Mouse (Mus musculus) lung, embryonic 15.5 days (tissue): ENCODE measurements around the gene Kdf1. TPM values are rescaled to one million over a fixed set of nuclear protein-coding genes. Genes with fewer than 3 reads are reported as not detected.
"Not testable (repeated sequence)": the region's sequence is repeated elsewhere in the genome, so short reads cannot be mapped to it uniquely, and the experiment has no call there.

Experiments used
- ATAC-seq: fragments of 200-750 bp; cut with Nextera tagmentation; 2 replicates; pipeline ENCODE4 v1.8.0; 2017; ENCODE audit warnings: moderate number of reproducible peaks, borderline replicate concordance; ENCODE audit not compliant: low FRiP score, low TSS enrichment; ENCODE audit errors: extremely low read depth
- H3K27ac ChIP-seq: fragments of 300-500 bp; sonication (generic); 2 replicates; pipeline ENCODE4 v1.5.1; 2015; ENCODE audit warnings: moderate library complexity, mild to moderate bottlenecking, inconsistent platforms
- H3K27me3 ChIP-seq: fragments of 300-500 bp; sonication (generic); 2 replicates; pipeline ENCODE4 v1.6.1; 2015; ENCODE audit warnings: inconsistent platforms
- H3K36me3 ChIP-seq: fragments of 300-500 bp; sonication (generic); 2 replicates; pipeline ENCODE4 v1.6.1; 2015; ENCODE audit warnings: inconsistent platforms
- H3K4me1 ChIP-seq: fragments of 300-500 bp; sonication (generic); 2 replicates; pipeline ENCODE4 v1.6.1; 2015; ENCODE audit warnings: inconsistent platforms
- H3K4me2 ChIP-seq: fragments of 300-500 bp; sonication (generic); 2 replicates; pipeline ENCODE4 v1.6.1; 2015; ENCODE audit warnings: inconsistent platforms, mild to moderate bottlenecking, moderate library complexity
- H3K4me3 ChIP-seq: fragments of 300-500 bp; sonication (generic); 2 replicates; pipeline ENCODE4 v1.5.1; 2015; ENCODE audit warnings: mild to moderate bottlenecking, inconsistent platforms
- H3K9ac ChIP-seq: fragments of 300-500 bp; sonication (generic); 2 replicates; pipeline ENCODE4 v1.6.1; 2015; ENCODE audit warnings: inconsistent platforms
- H3K9me3 ChIP-seq: fragments of 300-500 bp; sonication (generic); 2 replicates; pipeline ENCODE4 v1.6.1; 2016; ENCODE audit warnings: inconsistent platforms
- WGBS: fragments of 180-500 bp; shearing (Covaris S2); methylation state at CpG from one replicate; pipeline ENCODE4 v1.1.7; 2015; 5-methylcytosine and 5-hydroxymethylcytosine counted together
- polyA plus RNA-seq: library from polyadenylated mRNA; unstranded; fragments of >200 nt; fragmentation: Nextera tagmentation; extraction: Ambion mirVana; gene quantifications from 2 replicates; pipeline ENCODE4 v1.2.1, GENCODE M21; 2015

Gene Kdf1
- polyA plus RNA-seq, 1 experiment from 2014 or later, result 29.7 TPM

DNA sequence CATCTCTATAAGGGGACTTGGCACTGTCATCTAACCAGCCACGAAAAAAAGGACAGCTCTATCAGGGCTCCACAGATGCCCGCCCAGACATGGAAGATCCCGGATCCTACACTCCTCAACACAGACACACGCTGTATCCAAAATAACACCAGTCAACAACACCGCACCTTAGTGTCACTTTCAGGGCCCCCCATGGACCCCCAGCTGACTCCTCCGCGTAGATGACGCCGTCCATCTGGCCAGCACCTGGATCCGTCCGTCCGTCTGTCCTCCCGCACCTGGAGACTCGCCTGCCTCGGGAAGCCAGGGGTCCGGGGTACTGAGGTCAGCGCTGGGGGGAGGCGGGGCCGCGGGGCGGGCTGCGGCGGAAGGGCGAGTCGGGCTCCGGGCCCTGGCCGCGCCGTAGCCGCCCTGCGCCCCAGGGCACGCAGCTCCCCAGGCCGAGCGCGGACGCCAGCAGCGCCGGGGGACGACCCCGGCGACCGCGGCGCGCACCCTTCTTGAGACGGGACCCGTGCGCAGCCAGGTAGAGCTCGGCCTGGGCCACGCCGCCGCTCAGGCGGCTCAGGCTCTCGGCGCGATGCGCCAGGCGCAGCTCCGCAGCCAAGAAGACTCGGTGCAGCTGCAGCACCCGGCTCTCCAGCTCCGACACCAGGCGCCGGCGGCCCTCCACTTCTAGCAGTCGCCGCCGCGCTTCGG is 21.2 kb upstream of the Kdf1 start:
- Histone ChIP-seq H3K9ac (peak overlapping the region; percentile 40), H3K9me3 (no peaks in the 10 kb centered on the region), H3K4me3 (peak overlapping the region; percentile 53), H3K27ac (no peak overlapping the region), H3K36me3 (no peaks in the 10 kb centered on the region), H3K4me1 (peaks cover 18% of the 10 kb centered on the region), H3K4me2 (peak overlapping the region; percentile 99), H3K27me3 (peaks cover 76% of the 10 kb centered on the region)
- ATAC-seq, result peak; percentile 13
- under 1% methylated on average over 66 of the region's 70 CpGs for WGBS

DNA sequence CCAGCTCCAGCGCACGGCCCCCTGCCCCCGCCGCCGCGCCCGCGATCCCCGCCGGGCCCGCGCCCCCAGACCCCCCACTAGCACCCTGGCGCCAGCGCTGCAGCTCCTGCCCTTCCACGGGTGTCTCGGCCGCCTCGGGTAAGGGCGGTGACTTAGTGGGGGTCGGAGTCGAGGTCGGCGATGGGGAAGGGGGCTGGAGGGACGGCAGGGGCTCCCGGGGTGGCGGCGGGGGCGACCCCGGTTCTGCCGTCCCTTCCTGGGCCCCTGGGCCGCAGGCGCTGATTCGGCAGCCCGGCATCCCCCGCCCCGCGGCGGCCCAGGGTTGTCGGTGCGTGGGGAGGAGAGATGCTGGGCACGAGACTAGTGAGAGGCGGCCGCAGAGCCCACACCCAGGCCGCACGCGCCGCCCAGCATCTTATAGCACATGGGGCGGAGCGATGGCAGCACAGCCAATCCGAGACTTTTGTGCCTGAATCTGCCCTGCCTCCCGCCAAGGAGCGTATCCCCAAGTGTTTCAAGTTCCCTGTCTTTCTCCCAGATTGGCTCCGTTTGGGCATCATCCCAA is 20.5 kb upstream of the Kdf1 start, which contains the start of gene Trnp1:
Gene Trnp1, minus strand, starts transcription at position 391 of the 565 bp plus-strand sequence.
- Histone ChIP-seq H3K27me3 (peaks cover 81% of the 10 kb centered on the region), H3K36me3 (no peaks in the 10 kb centered on the region), H3K9me3 (no peaks in the 10 kb centered on the region), H3K4me2 (peak within 1 kb of the TSS; percentile 99), H3K4me3 (peak within 1 kb of the TSS; percentile 53), H3K9ac (peak within 1 kb of the TSS; percentile 40), H3K27ac (no peak within 1 kb of the TSS), H3K4me1 (peaks cover 18% of the 10 kb centered on the region)
- WGBS, result under 1% methylated on average over 49 of the region's 53 CpGs
- ATAC-seq, result peak; percentile 79; the same call in 1 of the 2 replicates

DNA sequence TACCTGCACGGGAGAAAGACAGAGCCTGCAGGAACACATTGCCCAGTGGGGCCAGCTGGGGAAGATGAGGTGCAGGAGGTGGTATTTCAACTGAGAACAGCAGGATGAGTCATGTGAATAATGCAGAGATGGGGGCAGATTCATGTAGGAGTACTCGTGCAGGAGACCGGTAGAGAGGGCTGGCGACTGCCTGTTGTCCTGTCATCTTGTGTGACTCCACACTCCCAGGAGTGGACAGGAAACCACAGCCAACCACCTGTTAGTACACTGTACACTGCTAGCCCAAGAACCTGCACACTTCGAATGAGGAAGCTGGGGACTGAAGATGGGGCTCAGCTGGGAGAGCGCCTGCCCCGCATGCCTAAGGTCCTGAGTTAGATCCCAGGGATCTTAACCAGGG is 17.2 kb upstream of the Kdf1 start:
- Histone ChIP-seq H3K4me3 (no peak overlapping the region), H3K9me3 (no peaks in the 10 kb centered on the region), H3K9ac (no peak overlapping the region), H3K4me1 (peaks cover 18% of the 10 kb centered on the region), H3K4me2 (no peak overlapping the region), H3K36me3 (no peaks in the 10 kb centered on the region), H3K27ac (no peak overlapping the region), H3K27me3 (peaks cover 87% of the 10 kb centered on the region)
- no peak for ATAC-seq
- 48% methylated on average over 7 of the region's 7 CpGs for WGBS

DNA sequence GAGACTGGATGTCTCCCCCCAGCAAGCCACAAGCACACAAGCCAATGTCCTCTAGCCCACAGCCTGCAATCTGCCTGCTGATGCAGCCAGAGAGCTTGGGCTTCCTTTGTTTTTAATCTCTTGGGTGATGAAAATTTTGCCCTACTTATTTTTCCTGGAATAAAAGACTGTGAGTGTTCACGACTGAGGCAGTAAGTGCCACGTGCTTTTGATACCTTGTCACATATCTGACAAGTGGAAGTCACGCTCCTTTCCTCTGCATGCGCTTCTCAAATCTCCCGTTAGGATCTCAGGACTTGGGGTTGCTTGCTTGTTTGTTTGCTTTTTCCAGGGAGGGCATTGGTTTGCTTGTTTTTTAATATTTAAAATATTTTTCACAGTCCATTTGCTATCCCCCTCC is 14.5 kb upstream of the Kdf1 start:
- H3K4me2 ChIP-seq, result no peak overlapping the region
- ATAC-seq, result no peak
- no peak overlapping the region for H3K27ac ChIP-seq
- H3K36me3 ChIP-seq, result no peaks in the 10 kb centered on the region
- H3K4me1 ChIP-seq, result 0 out of 2 replicates have a peak, but pooled peaks cover 1% of the 10 kb centered on the region
- peaks cover 70% of the 10 kb centered on the region for H3K27me3 ChIP-seq
- no peaks in the 10 kb centered on the region for H3K9me3 ChIP-seq
- H3K4me3 ChIP-seq, result no peak overlapping the region
- WGBS, result 35% methylated on average over 5 of the region's 5 CpGs
- H3K9ac ChIP-seq, result no peak overlapping the region

DNA sequence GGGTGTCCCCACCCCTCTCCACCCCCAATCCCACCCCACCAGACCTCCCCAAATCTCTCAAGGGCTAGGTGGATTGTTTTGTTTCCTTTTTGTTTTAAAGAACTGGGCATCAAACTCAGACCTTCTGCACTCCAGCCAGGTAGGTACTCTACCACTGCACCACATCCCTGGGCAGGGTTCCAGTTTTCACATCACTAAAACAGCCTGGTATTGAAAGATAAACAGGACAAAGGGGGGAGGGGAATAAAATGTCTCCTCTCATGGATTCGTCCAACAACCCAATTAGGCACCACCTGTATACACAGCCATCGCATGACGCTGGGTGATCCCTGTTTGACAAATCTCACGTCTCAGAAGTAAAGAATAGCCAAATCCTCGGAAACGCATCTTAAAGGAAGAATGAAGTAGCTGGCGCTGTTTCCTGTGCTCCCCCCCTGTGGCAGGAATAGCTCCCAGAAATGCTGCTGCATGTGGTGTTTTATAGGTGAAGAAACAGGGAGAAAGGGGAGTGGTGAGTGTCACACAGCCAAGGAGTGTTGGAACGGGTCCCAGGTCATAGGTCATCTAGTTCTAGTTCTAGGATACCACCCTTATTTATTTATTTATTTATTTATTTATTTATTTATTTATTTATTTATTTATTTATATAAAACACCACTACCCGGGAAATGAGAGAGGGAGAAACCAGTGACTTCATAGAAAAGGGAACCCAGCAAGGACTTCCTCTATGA is 13.8 kb upstream of the Kdf1 start:
- peaks cover 64% of the 10 kb centered on the region for H3K27me3 ChIP-seq
- no peak overlapping the region for H3K27ac ChIP-seq
- ATAC-seq, result no peak
- H3K36me3 ChIP-seq, result no peaks in the 10 kb centered on the region
- H3K4me1 ChIP-seq, result no peaks in the 10 kb centered on the region
- H3K4me2 ChIP-seq, result no peak overlapping the region
- H3K4me3 ChIP-seq, result no peak overlapping the region
- H3K9me3 ChIP-seq, result no peaks in the 10 kb centered on the region
- no peak overlapping the region for H3K9ac ChIP-seq
- 56% methylated on average over 9 of the region's 9 CpGs for WGBS

DNA sequence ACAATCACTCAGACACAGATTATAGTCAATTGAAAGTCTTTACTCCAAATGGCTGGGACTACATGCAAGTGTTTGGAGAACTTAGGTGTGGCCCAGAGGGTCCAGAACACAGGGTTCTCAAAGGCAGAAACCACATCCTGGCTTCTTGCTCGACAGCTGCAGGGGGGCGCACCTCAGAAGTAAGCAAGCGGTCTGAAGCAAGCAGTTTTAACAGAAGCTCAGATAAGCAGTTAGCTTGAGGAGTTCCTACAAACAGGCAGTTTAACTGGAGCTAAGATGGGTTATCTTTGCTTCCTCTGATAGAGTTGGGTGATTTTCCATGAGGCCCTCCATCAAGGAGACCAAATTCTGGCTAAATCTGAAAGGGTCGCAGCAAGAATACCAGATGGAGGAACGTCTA is 12.2 kb upstream of the Kdf1 start:
- Histone ChIP-seq H3K9me3 (no peaks in the 10 kb centered on the region), H3K27me3 (peaks cover 48% of the 10 kb centered on the region), H3K27ac (no peak overlapping the region), H3K9ac (no peak overlapping the region), H3K4me2 (no peak overlapping the region), H3K36me3 (no peaks in the 10 kb centered on the region), H3K4me3 (no peak overlapping the region), H3K4me1 (no peaks in the 10 kb centered on the region)
- ATAC-seq, result no peak
- WGBS, result 59% methylated on average over 5 of the region's 5 CpGs

DNA sequence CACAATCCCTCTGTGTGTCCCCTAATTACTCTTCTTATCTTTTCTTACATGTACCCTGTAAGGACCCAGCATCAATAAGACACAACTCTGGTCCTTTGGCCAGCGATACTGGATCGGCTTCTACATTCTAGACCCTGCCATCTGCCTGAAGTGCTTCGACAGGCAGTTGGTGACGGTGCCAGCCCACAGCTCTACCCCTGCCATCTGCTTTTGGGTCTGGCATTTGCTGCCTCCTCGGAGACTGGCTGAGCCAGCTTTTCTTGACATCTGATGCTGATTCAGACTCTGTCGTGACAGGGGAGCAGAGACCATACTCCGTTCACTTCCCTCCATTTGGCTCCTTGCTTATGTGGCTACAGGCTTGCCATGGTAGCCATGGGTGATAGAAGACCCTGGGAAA is 9.8 kb upstream of the Kdf1 start:
- no peak for ATAC-seq
- Histone ChIP-seq H3K9me3 (no peaks in the 10 kb centered on the region), H3K9ac (no peak overlapping the region), H3K4me1 (no peaks in the 10 kb centered on the region), H3K27me3 (peaks cover 30% of the 10 kb centered on the region), H3K4me2 (no peak overlapping the region), H3K27ac (no peak overlapping the region), H3K36me3 (no peaks in the 10 kb centered on the region), H3K4me3 (no peak overlapping the region)
- 75% methylated on average over 7 of the region's 7 CpGs for WGBS

DNA sequence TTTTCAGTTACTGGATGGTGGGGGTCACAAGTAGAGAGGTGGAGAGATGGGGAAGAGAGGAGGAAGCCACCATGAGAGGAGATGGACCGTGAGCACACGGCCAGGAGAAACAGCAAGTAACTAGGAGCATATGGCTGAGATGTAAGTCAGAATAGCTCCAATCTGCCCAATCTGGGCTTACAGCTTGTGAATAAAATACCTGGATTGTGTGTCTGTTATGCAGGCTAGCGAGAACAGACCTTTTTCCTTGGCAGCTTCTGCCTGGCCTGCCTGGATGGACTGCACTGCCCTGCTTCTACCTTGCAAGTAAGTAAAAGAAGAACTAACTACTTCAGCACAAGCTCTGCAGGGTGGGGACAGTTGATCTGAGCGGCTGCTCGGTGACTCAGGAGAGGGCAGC is 7.7 kb upstream of the Kdf1 start:
- 75% methylated on average over 5 of the region's 5 CpGs for WGBS
- H3K27me3 ChIP-seq, result peaks cover 16% of the 10 kb centered on the region
- H3K4me2 ChIP-seq, result no peak overlapping the region
- no peak overlapping the region for H3K27ac ChIP-seq
- no peaks in the 10 kb centered on the region for H3K9me3 ChIP-seq
- no peaks in the 10 kb centered on the region for H3K36me3 ChIP-seq
- no peak overlapping the region for H3K9ac ChIP-seq
- H3K4me1 ChIP-seq, result no peaks in the 10 kb centered on the region
- no peak for ATAC-seq
- no peak overlapping the region for H3K4me3 ChIP-seq

DNA sequence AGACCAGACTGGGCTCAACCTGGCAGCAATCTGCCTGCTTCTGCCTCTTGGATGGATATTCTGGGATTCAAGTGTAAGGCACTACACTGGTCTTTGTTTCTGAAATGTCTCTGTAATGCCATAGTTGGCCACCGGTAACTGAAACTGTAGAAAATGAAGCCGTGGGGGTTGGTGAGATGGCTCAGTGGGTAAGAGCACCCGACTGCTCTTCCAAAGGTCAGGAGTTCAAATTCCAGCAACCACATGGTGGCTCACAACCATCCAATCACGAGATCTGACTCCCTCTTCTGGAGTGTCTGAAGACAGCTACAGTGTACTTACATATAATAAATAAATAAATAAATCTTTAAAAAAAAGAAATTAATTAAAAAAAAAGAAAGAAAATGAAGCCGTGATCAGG is 6.3 kb upstream of the Kdf1 start:
- not testable (repeated sequence) for H3K4me3 ChIP-seq, H3K4me2 ChIP-seq, H3K9me3 ChIP-seq, H3K27ac ChIP-seq, H3K9ac ChIP-seq, H3K4me1 ChIP-seq, H3K27me3 ChIP-seq, ATAC-seq, H3K36me3 ChIP-seq
- 42% methylated on average over 5 of the region's 5 CpGs for WGBS

DNA sequence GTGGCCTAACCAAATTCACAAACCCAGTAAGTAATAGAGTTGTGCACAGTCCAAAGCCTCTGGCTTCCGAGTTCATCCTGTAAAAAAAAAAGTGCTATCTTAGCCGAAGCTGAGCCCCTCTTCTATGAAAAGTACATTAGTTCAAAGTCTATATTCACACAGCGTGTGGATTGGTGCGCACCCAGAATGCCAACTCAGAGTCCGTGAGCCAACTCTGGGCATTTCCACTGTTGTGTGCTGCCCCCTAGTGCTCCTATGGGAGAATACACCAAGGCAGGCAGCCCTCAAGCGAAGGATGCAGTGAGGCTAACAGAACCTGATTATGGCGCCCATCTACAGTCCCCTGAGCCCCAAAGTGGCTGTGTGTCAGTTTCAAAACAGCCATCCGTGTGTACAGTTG is 5.8 kb upstream of the Kdf1 start:
- H3K9me3 ChIP-seq, result no peaks in the 10 kb centered on the region
- H3K4me2 ChIP-seq, result no peak overlapping the region
- ATAC-seq, result no peak; the same call in 1 of the 2 replicates
- no peak overlapping the region for H3K27ac ChIP-seq
- H3K27me3 ChIP-seq, result peaks cover 3% of the 10 kb centered on the region; the same call in 1 of the 2 replicates
- no peak overlapping the region for H3K9ac ChIP-seq
- H3K36me3 ChIP-seq, result no peaks in the 10 kb centered on the region
- H3K4me1 ChIP-seq, result no peaks in the 10 kb centered on the region
- 10% methylated on average over 8 of the region's 8 CpGs for WGBS
- no peak overlapping the region for H3K4me3 ChIP-seq

DNA sequence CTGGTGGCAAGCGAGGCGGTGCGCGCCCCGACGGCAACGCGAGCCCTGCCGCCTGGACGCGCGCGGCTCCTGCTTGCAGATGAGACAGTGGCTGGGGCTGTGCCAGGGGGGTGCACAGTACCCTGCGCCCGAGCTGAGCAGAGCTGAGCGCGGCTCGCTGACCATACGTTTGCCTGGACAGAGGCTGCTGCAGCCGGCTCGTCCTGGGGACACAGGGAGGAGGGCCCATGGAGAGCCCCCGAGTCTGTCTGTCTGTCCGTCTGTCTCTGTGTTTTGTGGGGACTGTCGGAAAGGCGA is 554 bp downstream of the Kdf1 start:
- H3K9me3 ChIP-seq, result no peaks in the 10 kb centered on the region
- H3K4me1 ChIP-seq, result peaks cover 4% of the 10 kb centered on the region; the same call in 1 of the 2 replicates
- peak; percentile 53; the same call in 1 of the 2 replicates for ATAC-seq
- no peak overlapping the region for H3K27ac ChIP-seq
- peaks cover 34% of the 10 kb centered on the region for H3K27me3 ChIP-seq
- peak overlapping the region; percentile 52 for H3K4me2 ChIP-seq
- H3K9ac ChIP-seq, result peak overlapping the region; percentile 52
- 3% methylated on average over 25 of the region's 25 CpGs for WGBS
- no peaks in the 10 kb centered on the region for H3K36me3 ChIP-seq
- H3K4me3 ChIP-seq, result peak overlapping the region; percentile 54

DNA sequence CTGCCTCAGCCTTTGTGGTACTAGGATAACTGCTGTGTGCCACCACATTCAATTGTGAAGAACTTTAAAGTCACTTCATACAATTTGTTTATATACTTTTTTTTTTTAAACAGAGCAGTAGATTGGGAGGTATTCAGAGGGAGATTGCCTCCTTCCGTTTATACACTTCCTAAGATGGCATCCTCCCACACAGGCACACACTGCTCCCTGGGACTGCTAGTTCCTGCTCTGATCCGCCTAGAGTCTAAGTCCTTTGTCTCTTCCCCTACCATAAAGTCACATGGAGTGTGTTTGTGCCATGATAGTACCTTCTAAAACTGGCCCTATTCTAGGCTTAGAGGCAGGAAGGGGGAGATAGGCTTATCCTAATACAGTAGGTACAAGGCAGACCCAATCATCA is 2.7 kb downstream of the Kdf1 start:
- H3K27me3 ChIP-seq, result peaks cover 34% of the 10 kb centered on the region
- H3K36me3 ChIP-seq, result no peaks in the 10 kb centered on the region
- no peaks in the 10 kb centered on the region for H3K9me3 ChIP-seq
- H3K4me1 ChIP-seq, result peaks cover 4% of the 10 kb centered on the region; the same call in 1 of the 2 replicates
- no peak overlapping the region for H3K4me3 ChIP-seq
- H3K4me2 ChIP-seq, result no peak overlapping the region
- H3K27ac ChIP-seq, result no peak overlapping the region
- 42% methylated on average over 2 of the region's 2 CpGs for WGBS
- no peak for ATAC-seq
- H3K9ac ChIP-seq, result no peak overlapping the region
